Comparison of ENCODE assay signal across 26 mouse cellular contexts in genomic region chr9:42777913-42778312, GRCm38 (mm10).
A peak's percentile ranks its signal among the peaks of the same experiment; 100 is the strongest.
DNase-seq lines count a peak whose midpoint lies in the region; ATAC-seq lines count a peak whose summit lies in the region.
"Had no signal": no experiment of that assay in that cellular context is flagged by ENCODE, and none has a peak within 500 bp of the region (broad histone marks: within the 10 kb centered on the region; RNA-seq: fewer than 3 reads in every experiment).

No protein-coding gene starts in this region.

- no peak; the same call in 1 of the 2 replicates for ATAC-seq in kidney, embryonic 16.5 days (ENCODE audit: low FRiP score, low TSS enrichment)
- no peak for ATAC-seq in kidney, embryonic 15.5 days (replicated peaks; ENCODE audit: low FRiP score)
- no peak for ATAC-seq in lung, embryonic 15.5 days (ENCODE audit: borderline replicate concordance, extremely low read depth, low FRiP score, low TSS enrichment)
- peak; percentile 50 for ATAC-seq in intestine, embryonic 15.5 days
- ATAC-seq: activated CD4-positive, CD25-positive, alpha-beta regulatory T cell, adult 4 months; forebrain, postnatal 0 days; inflammation-experienced regulatory T-cells, adult 6 months had no signal

- WGBS in kidney, embryonic 16.5 days: 39% methylated on average over 8 of the region's 8 CpGs
- WGBS in kidney, embryonic 15.5 days: 31% methylated on average over 8 of the region's 8 CpGs
- 46% methylated on average over 8 of the region's 8 CpGs for WGBS in lung, embryonic 15.5 days
- WGBS in intestine, embryonic 15.5 days: 41% methylated on average over 8 of the region's 8 CpGs
- 20% methylated on average over 8 of the region's 8 CpGs for WGBS in limb, embryonic 10.5 days

- H3K9ac ChIP-seq in kidney, embryonic 16.5 days (replicated peaks; ENCODE audit: low read length): no peak overlapping the region
- H3K9ac ChIP-seq in kidney, embryonic 15.5 days: no peak overlapping the region
- H3K9ac ChIP-seq in lung, embryonic 15.5 days: no peak overlapping the region
- no peak overlapping the region for H3K9ac ChIP-seq in intestine, embryonic 15.5 days
- H3K9ac ChIP-seq: forebrain, postnatal 0 days; hindbrain, embryonic 13.5 days had no signal

- no peaks in the 10 kb centered on the region for H3K36me3 ChIP-seq in kidney, embryonic 16.5 days (ENCODE audit: insufficient read depth, low read length)
- no peaks in the 10 kb centered on the region for H3K36me3 ChIP-seq in kidney, embryonic 15.5 days
- no peaks in the 10 kb centered on the region for H3K36me3 ChIP-seq in lung, embryonic 15.5 days
- no peaks in the 10 kb centered on the region for H3K36me3 ChIP-seq in intestine, embryonic 15.5 days
- H3K36me3 ChIP-seq in limb, embryonic 10.5 days: no peaks in the 10 kb centered on the region
- H3K36me3 ChIP-seq: hindbrain, embryonic 13.5 days had no signal

- peaks cover 23% of the 10 kb centered on the region for H3K4me1 ChIP-seq in kidney, embryonic 16.5 days (ENCODE audit: insufficient read depth, low read length)
- peaks cover 25% of the 10 kb centered on the region for H3K4me1 ChIP-seq in kidney, embryonic 15.5 days
- peaks cover 30% of the 10 kb centered on the region for H3K4me1 ChIP-seq in lung, embryonic 15.5 days
- H3K4me1 ChIP-seq in intestine, embryonic 15.5 days (replicated peaks): peaks cover 15% of the 10 kb centered on the region; the same call in 1 of the 2 replicates
- peaks cover 58% of the 10 kb centered on the region for H3K4me1 ChIP-seq in limb, embryonic 10.5 days

- DNase-seq in lung, postnatal 10 days: no peak
- DNase-seq in limb, embryonic 10.5 days (ENCODE audit: low spot score): no peak
- DNase-seq in T-cell, adult 2 months (ENCODE audit: low spot score): no peak
- DNase-seq in heart, adult 18-20 months: no peak
- DNase-seq: adrenal gland, adult 2 months; adrenal gland, postnatal 36 days; B cell, adult 2 months; cerebellum, adult 18-20 months; cerebellum, postnatal 10 days; forebrain, postnatal 0 days; gastrocnemius, postnatal 10 days; heart, postnatal 4 days; kidney, postnatal 10 days; layer of hippocampus, adult 9-11 months; lung, postnatal 14 days; midbrain, embryonic 14.5 days; right cerebral cortex, postnatal 4 days had no signal

- H3K4me3 ChIP-seq in kidney, embryonic 16.5 days (ENCODE audit: low read length): no peak overlapping the region
- no peak overlapping the region for H3K4me3 ChIP-seq in kidney, embryonic 15.5 days (replicated peaks)
- H3K4me3 ChIP-seq in lung, embryonic 15.5 days: no peak overlapping the region
- H3K4me3 ChIP-seq in intestine, embryonic 15.5 days (replicated peaks): no peak overlapping the region
- no peak overlapping the region for H3K4me3 ChIP-seq in limb, embryonic 10.5 days
- H3K4me3 ChIP-seq: erythroblast, embryonic 14.5 days; hindbrain, embryonic 13.5 days had no signal

- H3K27me3 ChIP-seq in kidney, embryonic 16.5 days (ENCODE audit: insufficient read depth, low read length): no peaks in the 10 kb centered on the region
- 0 out of 2 replicates have a peak, but pooled peaks cover 3% of the 10 kb centered on the region for H3K27me3 ChIP-seq in kidney, embryonic 15.5 days
- no peaks in the 10 kb centered on the region for H3K27me3 ChIP-seq in lung, embryonic 15.5 days
- H3K27me3 ChIP-seq in intestine, embryonic 15.5 days (replicated peaks): no peaks in the 10 kb centered on the region
- peaks cover 34% of the 10 kb centered on the region for H3K27me3 ChIP-seq in limb, embryonic 10.5 days (ENCODE audit: low read depth, poor library complexity, severe bottlenecking)
- H3K27me3 ChIP-seq: hindbrain, embryonic 13.5 days had no signal

- H3K9me3 ChIP-seq in kidney, embryonic 16.5 days (ENCODE audit: low read length): no peaks in the 10 kb centered on the region
- no peaks in the 10 kb centered on the region for H3K9me3 ChIP-seq in kidney, embryonic 15.5 days (replicated peaks)
- no peaks in the 10 kb centered on the region for H3K9me3 ChIP-seq in lung, embryonic 15.5 days
- no peaks in the 10 kb centered on the region for H3K9me3 ChIP-seq in intestine, embryonic 15.5 days
- H3K9me3 ChIP-seq in limb, embryonic 10.5 days (replicated peaks): no peaks in the 10 kb centered on the region
- H3K9me3 ChIP-seq: hindbrain, embryonic 13.5 days had no signal

- H3K4me2 ChIP-seq in kidney, embryonic 16.5 days (replicated peaks; ENCODE audit: low read depth, low read length): no peak overlapping the region
- H3K4me2 ChIP-seq in kidney, embryonic 15.5 days: no peak overlapping the region
- H3K4me2 ChIP-seq in lung, embryonic 15.5 days: no peak overlapping the region
- no peak overlapping the region for H3K4me2 ChIP-seq in intestine, embryonic 15.5 days (replicated peaks)
- H3K4me2 ChIP-seq: heart, embryonic 11.5 days; hindbrain, embryonic 13.5 days had no signal

- H3K27ac ChIP-seq in kidney, embryonic 16.5 days (ENCODE audit: low read length): peak overlapping the region; percentile 33; the same call in 1 of the 2 replicates
- H3K27ac ChIP-seq in kidney, embryonic 15.5 days: no peak overlapping the region
- H3K27ac ChIP-seq in lung, embryonic 15.5 days: peak overlapping the region; percentile 55
- peak overlapping the region; percentile 79 for H3K27ac ChIP-seq in intestine, embryonic 15.5 days
- H3K27ac ChIP-seq in limb, embryonic 10.5 days: peak overlapping the region; percentile 37
- H3K27ac ChIP-seq: hindbrain, embryonic 13.5 days had no signal
